Mouse (Mus musculus) midbrain, embryonic 15.5 days (tissue): ENCODE data around the gene Slc25a43. TPM values are rescaled to one million over a fixed set of nuclear protein-coding genes. Genes with fewer than 3 reads are reported as not detected.
"Not testable (repeated sequence)": the region's sequence is repeated elsewhere in the genome, so short reads cannot be mapped to it uniquely, and the experiment has no call there.

ENCODE experiments used
- ATAC-seq: fragments of 200-750 bp; cut with Nextera tagmentation; replicated peaks from 2 replicates; pipeline ENCODE4 v1.8.0; 2017; ENCODE audit warnings: moderate TSS enrichment
- H3K27ac ChIP-seq: fragments of 300-500 bp; sonication (generic); 2 replicates; pipeline ENCODE4 v1.5.1; 2015; ENCODE audit warnings: mild to moderate bottlenecking, inconsistent platforms
- H3K27me3 ChIP-seq: fragments of 300-500 bp; sonication (generic); replicated peaks from 2 replicates; pipeline ENCODE4 v1.6.1; 2015; ENCODE audit warnings: inconsistent platforms
- H3K36me3 ChIP-seq: fragments of 300-500 bp; sonication (generic); replicated peaks from 2 replicates; pipeline ENCODE4 v1.6.1; 2015; ENCODE audit warnings: inconsistent platforms
- H3K4me1 ChIP-seq: fragments of 300-500 bp; sonication (generic); 2 replicates; pipeline ENCODE4 v1.6.1; 2015; ENCODE audit warnings: inconsistent platforms
- H3K4me2 ChIP-seq: fragments of 300-500 bp; sonication (generic); 2 replicates; pipeline ENCODE4 v1.6.1; 2015; ENCODE audit warnings: inconsistent platforms, mild to moderate bottlenecking, moderate library complexity
- H3K4me3 ChIP-seq: fragments of 300-500 bp; sonication (generic); 2 replicates; pipeline ENCODE4 v1.5.1; 2015; ENCODE audit warnings: mild to moderate bottlenecking, inconsistent platforms
- H3K9ac ChIP-seq: fragments of 300-500 bp; sonication (generic); 2 replicates; pipeline ENCODE4 v1.6.1; 2015; ENCODE audit warnings: mild to moderate bottlenecking, inconsistent platforms
- H3K9me3 ChIP-seq: fragments of 300-500 bp; sonication (generic); 2 replicates; pipeline ENCODE4 v1.6.1; 2016; ENCODE audit warnings: inconsistent platforms
- WGBS: fragments of 180-500 bp; shearing (Covaris S2); methylation state at CpG from one replicate; pipeline ENCODE4 v1.1.7; 2015; ENCODE audit warnings: mixed read lengths; 5-methylcytosine and 5-hydroxymethylcytosine counted together
- polyA plus RNA-seq: library from polyadenylated mRNA; unstranded; fragments of >200 nt; fragmentation: Nextera tagmentation; extraction: Ambion mirVana; gene quantifications from 2 replicates; pipeline ENCODE4 v1.2.1, GENCODE M21; 2015

Slc25a43 gene
- polyA plus RNA-seq, 1 experiment from 2014 or later = 0.99 TPM

GRCm38 (mm10) chrX:36795424-36796162 lies 52.1 kb downstream of the Slc25a43 start, which contains the start of gene Slc25a5:
Gene Slc25a5, plus strand, starts transcription at chrX:36795651.
- peak; percentile 98 for ATAC-seq
- Histone ChIP-seq H3K4me1 (peaks cover 2% of the 10 kb centered on the region; the same call in 1 of the 2 replicates), H3K9ac (peak within 1 kb of the TSS; percentile 68), H3K9me3 (no peaks in the 10 kb centered on the region), H3K27me3 (no peaks in the 10 kb centered on the region), H3K4me2 (peak within 1 kb of the TSS; percentile 53), H3K4me3 (peak within 1 kb of the TSS; percentile 55), H3K27ac (peak within 1 kb of the TSS; percentile 82), H3K36me3 (0 out of 2 replicates have a peak, but pooled peaks cover 4% of the 10 kb centered on the region)
- WGBS = 20% methylated on average over 41 of the region's 41 CpGs

- WGBS = 29% methylated on average over 37 of the region's 41 CpGs
- Histone ChIP-seq H3K4me3 (peak overlapping the region; percentile 55), H3K9ac (peak overlapping the region; percentile 68), H3K4me2 (peak overlapping the region; percentile 53), H3K9me3 (no peaks in the 10 kb centered on the region), H3K4me1 (peaks cover 2% of the 10 kb centered on the region; the same call in 1 of the 2 replicates), H3K27me3 (no peaks in the 10 kb centered on the region), H3K27ac (peak overlapping the region; percentile 82), H3K36me3 (0 out of 2 replicates have a peak, but pooled peaks cover 4% of the 10 kb centered on the region)
- peak; percentile 90 for ATAC-seq
These were observed 52.7 kb downstream of the Slc25a43 start for GRCm38 (mm10) chrX:36796163-36796581.

- 64% methylated on average over 8 of the region's 8 CpGs for WGBS
- H3K9ac ChIP-seq = peak overlapping the region; percentile 20; the same call in 1 of the 2 replicates
- peak overlapping the region; percentile 55 for H3K4me3 ChIP-seq
- peak overlapping the region; percentile 53 for H3K4me2 ChIP-seq
- not testable (repeated sequence) for H3K36me3 ChIP-seq, H3K4me1 ChIP-seq, H3K9me3 ChIP-seq, ATAC-seq, H3K27me3 ChIP-seq
- peak overlapping the region; percentile 82 for H3K27ac ChIP-seq
These were observed 53.3 kb downstream of the Slc25a43 start for GRCm38 (mm10) chrX:36796734-36797133.

GRCm38 (mm10) chrX:36799131-36799879 lies 55.8 kb downstream of the Slc25a43 start:
- Histone ChIP-seq H3K36me3 (0 out of 2 replicates have a peak, but pooled peaks cover 4% of the 10 kb centered on the region), H3K4me1 (peaks cover 2% of the 10 kb centered on the region; the same call in 1 of the 2 replicates), H3K27ac (no peak overlapping the region), H3K4me3 (no peak overlapping the region), H3K4me2 (no peak overlapping the region), H3K9me3 (no peaks in the 10 kb centered on the region), H3K9ac (no peak overlapping the region), H3K27me3 (no peaks in the 10 kb centered on the region)
- WGBS = 54% methylated on average over 6 of the region's 6 CpGs
- no peak for ATAC-seq

GRCm38 (mm10) chrX:36803189-36803588 lies 59.7 kb downstream of the Slc25a43 start:
- no peaks in the 10 kb centered on the region for H3K9me3 ChIP-seq
- H3K9ac ChIP-seq = no peak overlapping the region
- peaks cover 7% of the 10 kb centered on the region for H3K4me1 ChIP-seq
- H3K4me2 ChIP-seq = no peak overlapping the region
- H3K27ac ChIP-seq = no peak overlapping the region
- no peak overlapping the region for H3K4me3 ChIP-seq
- ATAC-seq = no peak
- 73% methylated on average over 5 of the region's 5 CpGs for WGBS
- no peaks in the 10 kb centered on the region for H3K36me3 ChIP-seq
- H3K27me3 ChIP-seq = no peaks in the 10 kb centered on the region

- 72% methylated on average over 5 of the region's 5 CpGs for WGBS
- Histone ChIP-seq H3K27ac (no peak overlapping the region), H3K4me3 (no peak overlapping the region), H3K9ac (no peak overlapping the region), H3K9me3 (no peaks in the 10 kb centered on the region), H3K4me2 (no peak overlapping the region), H3K4me1 (peaks cover 7% of the 10 kb centered on the region), H3K36me3 (no peaks in the 10 kb centered on the region), H3K27me3 (no peaks in the 10 kb centered on the region)
- ATAC-seq = no peak
These were observed 60.7 kb downstream of the Slc25a43 start for GRCm38 (mm10) chrX:36804196-36804595.

GRCm38 (mm10) chrX:36805466-36806235 lies 62.2 kb downstream of the Slc25a43 start:
- 57% methylated on average over 5 of the region's 5 CpGs for WGBS
- H3K9me3 ChIP-seq = no peaks in the 10 kb centered on the region
- H3K4me2 ChIP-seq = no peak overlapping the region
- no peak overlapping the region for H3K27ac ChIP-seq
- H3K9ac ChIP-seq = no peak overlapping the region
- no peak for ATAC-seq
- no peaks in the 10 kb centered on the region for H3K36me3 ChIP-seq
- H3K4me1 ChIP-seq = peaks cover 7% of the 10 kb centered on the region
- H3K4me3 ChIP-seq = no peak overlapping the region
- no peaks in the 10 kb centered on the region for H3K27me3 ChIP-seq

- 23% methylated on average over 45 of the region's 45 CpGs for WGBS
These were observed 64.2 kb downstream of the Slc25a43 start for GRCm38 (mm10) chrX:36807360-36808317.

GRCm38 (mm10) chrX:36808318-36808683 lies 64.8 kb downstream of the Slc25a43 start:
- H3K9ac ChIP-seq = no peak overlapping the region
- 71% methylated on average over 6 of the region's 6 CpGs for WGBS
- H3K27ac ChIP-seq = peak overlapping the region; percentile 78

More at GRCm38 (mm10) chrX:36807360-36808317, 64.2 kb downstream of the Slc25a43 start:
- Histone ChIP-seq H3K36me3 (no peaks in the 10 kb centered on the region), H3K4me1 (peaks cover 7% of the 10 kb centered on the region), H3K9ac (peak overlapping the region; percentile 37; the same call in 1 of the 2 replicates), H3K27ac (peak overlapping the region; percentile 78), H3K9me3 (no peaks in the 10 kb centered on the region), H3K27me3 (no peaks in the 10 kb centered on the region), H3K4me2 (peak overlapping the region; percentile 48), H3K4me3 (peak overlapping the region; percentile 41)
- peak; percentile 93 for ATAC-seq

GRCm38 (mm10) chrX:36811377-36811776 lies 67.9 kb downstream of the Slc25a43 start:
- ATAC-seq = no peak
- H3K4me2 ChIP-seq = no peak overlapping the region
- WGBS = 48% methylated on average over 5 of the region's 5 CpGs
- H3K27me3 ChIP-seq = no peaks in the 10 kb centered on the region
- peaks cover 9% of the 10 kb centered on the region for H3K4me1 ChIP-seq
- H3K9me3 ChIP-seq = no peaks in the 10 kb centered on the region
- no peak overlapping the region for H3K9ac ChIP-seq
- no peak overlapping the region for H3K4me3 ChIP-seq
- no peaks in the 10 kb centered on the region for H3K36me3 ChIP-seq
- H3K27ac ChIP-seq = no peak overlapping the region

More at GRCm38 (mm10) chrX:36808318-36808683, 64.8 kb downstream of the Slc25a43 start:
- H3K36me3 ChIP-seq = no peaks in the 10 kb centered on the region
- peak; percentile 60 for ATAC-seq
- H3K4me1 ChIP-seq = peaks cover 7% of the 10 kb centered on the region
- H3K4me3 ChIP-seq = peak overlapping the region; percentile 41
- H3K27me3 ChIP-seq = no peaks in the 10 kb centered on the region
- no peaks in the 10 kb centered on the region for H3K9me3 ChIP-seq
- peak overlapping the region; percentile 48 for H3K4me2 ChIP-seq
